Mouse (Mus musculus): ENCODE results near the gene Gm20388. TPM values are rescaled to one million over a fixed set of nuclear protein-coding genes. Genes with fewer than 3 reads are reported as not detected.

Gm20388 gene
- polyA plus RNA-seq, 1 experiment from 2014 or later, result not detected

DNA sequence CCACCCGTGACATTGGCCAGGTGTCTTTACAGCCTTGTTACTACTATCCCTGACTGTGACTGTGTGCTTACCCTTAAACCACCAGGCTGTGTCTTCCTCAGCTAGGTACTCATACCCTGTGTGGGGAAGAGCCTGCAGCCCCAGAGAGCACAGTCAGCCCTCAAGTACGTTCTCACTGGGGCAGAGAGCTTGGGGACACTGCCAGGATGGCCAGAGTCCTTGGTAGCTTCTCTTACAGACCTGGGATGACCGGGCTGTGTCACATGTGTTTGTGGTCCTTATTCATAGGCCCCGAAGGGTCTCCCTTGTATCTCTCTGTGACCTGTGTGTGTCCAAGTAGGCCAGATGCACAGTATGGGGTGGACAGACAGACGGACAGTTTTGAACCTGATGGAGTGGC lies 350.0 kb downstream of the Gm20388 start:
- no peak for ATAC-seq (ENCODE audit: insufficient number of reproducible peaks, insufficient read depth, low FRiP score, low TSS enrichment)
- Histone ChIP-seq H3K4me3 (no peak overlapping the region), H3K9me3 (no peaks in the 10 kb centered on the region), H3K4me2 (replicated peaks) (peak overlapping the region; percentile 22; the same call in 1 of the 2 replicates), H3K27me3 (no peaks in the 10 kb centered on the region), H3K4me1 (peaks cover 79% of the 10 kb centered on the region), H3K27ac (peak overlapping the region; percentile 70), H3K9ac (no peak overlapping the region), H3K36me3 (no peaks in the 10 kb centered on the region)
- 74% methylated on average over 5 of the region's 5 CpGs for WGBS

DNA sequence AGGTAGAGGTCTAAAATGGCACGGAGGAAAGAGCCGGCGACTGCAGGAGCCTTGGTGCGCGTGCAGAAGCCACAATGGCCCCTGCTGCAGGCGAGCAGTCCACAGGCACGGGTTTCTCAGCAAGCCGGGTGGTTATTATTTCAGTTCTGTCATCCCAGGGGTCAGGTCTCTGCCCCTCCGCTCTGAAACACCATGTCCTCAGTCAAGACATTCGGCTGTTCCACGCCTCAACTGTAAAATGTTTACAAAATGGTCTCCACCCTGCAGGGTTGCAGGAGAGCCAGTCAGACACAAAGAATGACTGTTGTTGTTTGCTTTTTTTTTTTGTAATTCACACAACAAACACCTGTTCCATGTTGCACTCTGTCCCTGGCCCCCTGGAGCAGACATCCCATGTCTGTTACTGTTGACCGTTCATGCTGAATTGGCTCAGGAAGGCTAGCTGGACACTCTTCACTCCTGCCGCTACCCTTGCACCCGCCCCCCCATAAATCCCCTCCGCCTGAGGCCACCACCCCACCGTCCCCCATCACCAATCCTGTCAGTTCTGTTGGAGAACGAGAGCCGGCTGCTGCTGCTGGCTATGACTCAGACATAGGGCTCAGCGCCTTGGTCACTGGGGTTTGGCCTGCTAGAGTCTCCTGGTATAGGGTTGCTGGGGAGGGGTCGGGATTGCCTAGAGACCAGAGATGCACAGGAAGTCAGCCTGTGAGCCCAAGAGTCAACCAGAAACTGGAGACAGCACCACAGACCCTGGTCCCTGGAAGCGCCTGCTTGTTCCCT lies 350.9 kb downstream of the Gm20388 start:
- no peak overlapping the region for H3K4me3 ChIP-seq
- H3K4me2 ChIP-seq (replicated peaks), result peak overlapping the region; percentile 22; the same call in 1 of the 2 replicates
- no peaks in the 10 kb centered on the region for H3K27me3 ChIP-seq
- ATAC-seq (ENCODE audit: insufficient number of reproducible peaks, insufficient read depth, low FRiP score, low TSS enrichment), result no peak
- no peak overlapping the region for H3K9ac ChIP-seq
- WGBS, result 25% methylated on average over 21 of the region's 21 CpGs
- no peaks in the 10 kb centered on the region for H3K9me3 ChIP-seq
- no peaks in the 10 kb centered on the region for H3K36me3 ChIP-seq
- H3K4me1 ChIP-seq, result peaks cover 79% of the 10 kb centered on the region
- peak overlapping the region; percentile 70 for H3K27ac ChIP-seq

DNA sequence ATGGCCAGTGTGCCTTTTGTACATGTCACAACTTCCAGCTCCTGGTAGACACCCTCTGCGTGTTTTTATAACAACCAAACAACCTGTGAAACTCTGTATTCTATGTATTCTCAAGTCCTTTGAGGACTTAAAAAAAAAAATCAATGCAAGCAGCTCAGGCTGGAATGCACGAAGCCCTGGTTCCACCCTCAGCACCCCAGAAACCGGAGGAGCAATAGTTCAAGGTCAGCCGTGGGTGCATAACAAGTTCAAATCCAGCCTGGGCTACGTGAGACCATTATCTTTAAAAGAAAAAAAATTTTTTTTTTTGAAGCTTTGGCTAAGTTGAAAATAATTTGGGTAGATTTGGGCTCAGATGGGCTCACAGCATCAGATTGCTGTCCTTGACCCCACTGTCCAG lies 353.2 kb downstream of the Gm20388 start:
- H3K27me3 ChIP-seq, result no peaks in the 10 kb centered on the region
- H3K27ac ChIP-seq, result peak overlapping the region; percentile 99
- H3K36me3 ChIP-seq, result no peaks in the 10 kb centered on the region
- ATAC-seq (ENCODE audit: insufficient number of reproducible peaks, insufficient read depth, low FRiP score, low TSS enrichment), result no peak
- no peak overlapping the region for H3K4me3 ChIP-seq
- 78% methylated on average over 5 of the region's 5 CpGs for WGBS
- H3K4me2 ChIP-seq (replicated peaks), result no peak overlapping the region
- H3K9me3 ChIP-seq, result no peaks in the 10 kb centered on the region
- H3K9ac ChIP-seq, result no peak overlapping the region
- peaks cover 91% of the 10 kb centered on the region for H3K4me1 ChIP-seq

DNA sequence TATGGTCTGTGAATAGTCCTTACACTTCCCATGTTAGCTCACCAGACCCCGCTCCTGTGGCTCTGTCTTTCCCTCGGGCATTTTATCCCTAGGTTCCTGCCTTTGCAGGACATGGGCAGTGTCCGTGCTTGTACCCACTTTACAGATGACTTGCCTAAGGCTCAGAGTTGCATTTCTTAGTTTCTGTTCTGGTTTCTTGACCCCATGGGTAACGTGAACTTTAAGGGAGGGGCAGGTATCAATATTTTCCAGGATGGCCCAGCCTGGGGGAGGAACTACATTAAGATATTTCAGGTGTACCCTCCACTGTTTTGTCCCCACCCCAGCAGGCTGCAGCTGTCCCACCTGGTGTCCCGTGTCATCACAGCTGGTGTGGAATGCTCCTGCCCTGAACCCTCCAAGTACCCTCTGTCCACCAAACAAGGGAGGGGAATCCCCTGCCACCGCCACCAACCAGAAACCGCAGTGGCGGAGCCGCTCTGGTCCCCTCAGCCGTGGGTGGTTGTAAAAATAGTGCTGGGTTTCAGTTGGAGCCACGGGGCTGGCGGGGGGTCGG lies 353.8 kb downstream of the Gm20388 start:
- Histone ChIP-seq H3K9me3 (no peaks in the 10 kb centered on the region), H3K27me3 (no peaks in the 10 kb centered on the region), H3K36me3 (no peaks in the 10 kb centered on the region), H3K27ac (peak overlapping the region; percentile 99), H3K9ac (no peak overlapping the region), H3K4me1 (peaks cover 91% of the 10 kb centered on the region), H3K4me3 (no peak overlapping the region), H3K4me2 (replicated peaks) (peak overlapping the region; percentile 33)
- WGBS, result 21% methylated on average over 13 of the region's 13 CpGs
- no peak; the same call in 1 of the 2 replicates for ATAC-seq (ENCODE audit: insufficient number of reproducible peaks, insufficient read depth, low FRiP score, low TSS enrichment)

DNA sequence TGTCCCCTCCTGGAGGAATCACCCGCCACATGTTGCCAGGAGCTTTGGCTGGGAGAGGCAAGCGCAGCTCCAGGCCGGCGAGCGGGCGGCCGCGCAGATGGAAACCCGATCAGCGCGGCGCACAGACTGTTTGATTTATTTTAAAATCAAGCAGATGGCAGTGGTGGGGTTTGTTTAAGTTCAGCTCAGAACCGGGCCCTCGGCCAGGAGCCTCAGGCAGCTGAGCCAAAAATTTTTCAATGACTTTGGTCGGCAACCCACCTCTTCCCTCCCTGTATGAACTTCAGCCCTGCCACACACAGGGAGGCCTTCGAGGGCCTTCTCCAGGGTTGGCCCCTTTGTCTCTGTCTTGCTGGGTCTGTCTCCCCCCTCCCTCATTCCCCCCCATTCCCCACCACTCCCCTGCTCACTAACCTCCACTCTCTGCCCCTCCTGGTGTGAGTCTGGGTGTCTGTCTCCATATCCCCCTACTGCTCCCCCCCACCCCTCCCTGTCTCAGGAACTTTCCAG lies 354.4 kb downstream of the Gm20388 start:
- Histone ChIP-seq H3K4me3 (no peak overlapping the region), H3K9me3 (no peaks in the 10 kb centered on the region), H3K9ac (no peak overlapping the region), H3K27ac (peak overlapping the region; percentile 99), H3K27me3 (no peaks in the 10 kb centered on the region), H3K36me3 (no peaks in the 10 kb centered on the region), H3K4me2 (replicated peaks) (peak overlapping the region; percentile 33), H3K4me1 (peaks cover 91% of the 10 kb centered on the region)
- WGBS, result under 1% methylated on average over 16 of the region's 16 CpGs
- ATAC-seq (ENCODE audit: insufficient number of reproducible peaks, insufficient read depth, low FRiP score, low TSS enrichment), result peak; percentile 81

DNA sequence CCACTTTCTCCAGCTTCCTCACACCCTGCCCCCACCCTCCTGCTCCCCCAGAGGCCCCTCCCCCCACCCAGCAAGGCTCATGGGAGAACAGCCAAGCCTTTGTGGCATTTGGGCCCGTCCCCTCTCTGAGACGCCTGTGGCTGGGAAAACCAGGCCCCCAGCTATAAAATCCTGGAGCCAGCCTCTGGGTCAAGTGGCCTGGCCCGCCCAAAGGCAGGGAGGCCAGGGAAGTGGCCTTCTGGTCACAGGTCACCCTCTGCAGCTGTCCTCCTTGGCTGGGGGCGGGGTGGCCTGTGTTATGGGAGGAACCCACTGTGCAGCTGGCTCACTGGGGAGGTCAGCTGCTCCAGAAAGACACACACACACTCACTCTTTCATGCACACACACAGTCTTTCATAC lies 354.8 kb downstream of the Gm20388 start:
- H3K4me3 ChIP-seq, result no peak overlapping the region
- peak overlapping the region; percentile 29; the same call in 1 of the 2 replicates for H3K9ac ChIP-seq
- no peaks in the 10 kb centered on the region for H3K9me3 ChIP-seq
- peak; percentile 3; the same call in 1 of the 2 replicates for ATAC-seq (ENCODE audit: insufficient number of reproducible peaks, insufficient read depth, low FRiP score, low TSS enrichment)
- no peaks in the 10 kb centered on the region for H3K27me3 ChIP-seq
- H3K4me2 ChIP-seq (replicated peaks), result peak overlapping the region; percentile 33
- H3K4me1 ChIP-seq, result peaks cover 91% of the 10 kb centered on the region
- no peaks in the 10 kb centered on the region for H3K36me3 ChIP-seq
- peak overlapping the region; percentile 99 for H3K27ac ChIP-seq
- WGBS, result 3% methylated on average over 4 of the region's 4 CpGs

DNA sequence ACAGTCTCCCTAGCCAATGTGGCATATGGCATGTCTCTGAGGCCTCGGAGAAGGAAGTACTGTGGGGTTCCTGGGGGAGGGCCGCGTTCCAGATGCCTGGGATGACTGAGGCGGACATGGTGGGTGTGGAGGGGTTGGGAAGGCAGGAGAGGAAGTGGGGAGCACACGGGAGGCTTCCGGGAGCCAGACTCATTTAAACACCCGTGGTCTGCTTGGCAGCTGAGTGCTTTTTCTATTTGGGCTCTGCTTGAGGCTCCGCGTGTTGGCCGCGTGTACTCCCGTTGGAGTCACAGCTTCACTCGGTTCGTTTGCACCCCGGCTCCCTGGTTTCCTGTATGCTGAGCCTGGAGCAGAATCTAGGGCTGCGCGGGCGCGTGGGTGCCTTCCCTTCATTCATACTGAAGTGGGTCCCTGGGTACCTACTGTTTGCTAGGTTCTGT lies 357.9 kb downstream of the Gm20388 start:
- Histone ChIP-seq H3K27me3 (no peaks in the 10 kb centered on the region), H3K27ac (peak overlapping the region; percentile 74), H3K4me3 (no peak overlapping the region), H3K4me2 (replicated peaks) (no peak overlapping the region), H3K4me1 (peaks cover 81% of the 10 kb centered on the region), H3K9ac (no peak overlapping the region), H3K36me3 (no peaks in the 10 kb centered on the region), H3K9me3 (no peaks in the 10 kb centered on the region)
- 56% methylated on average over 19 of the region's 19 CpGs for WGBS
- no peak for ATAC-seq (ENCODE audit: insufficient number of reproducible peaks, insufficient read depth, low FRiP score, low TSS enrichment)

DNA sequence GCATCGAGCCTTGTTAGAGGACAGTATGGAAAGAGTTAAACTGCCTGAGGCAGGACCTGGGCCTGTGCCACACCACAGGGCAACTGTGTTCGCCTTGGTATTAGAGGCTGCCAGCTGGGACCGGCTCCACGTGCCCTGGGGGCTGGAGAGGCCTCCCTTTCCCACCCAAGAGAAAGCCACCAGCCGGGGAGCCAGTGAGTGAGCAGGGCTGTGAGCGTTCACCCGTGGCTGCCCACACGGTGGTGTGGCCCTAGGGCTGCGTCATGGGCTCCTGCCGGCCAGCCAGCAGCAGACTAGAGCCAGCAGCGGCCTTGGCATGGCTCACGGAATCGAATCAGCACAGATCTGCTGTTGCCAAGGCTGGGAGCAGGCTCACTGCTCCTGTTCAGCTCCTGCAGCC lies 359.8 kb downstream of the Gm20388 start:
- Histone ChIP-seq H3K4me3 (no peak overlapping the region), H3K36me3 (no peaks in the 10 kb centered on the region), H3K4me1 (peaks cover 84% of the 10 kb centered on the region), H3K4me2 (replicated peaks) (no peak overlapping the region), H3K27me3 (no peaks in the 10 kb centered on the region), H3K27ac (no peak overlapping the region), H3K9ac (no peak overlapping the region), H3K9me3 (no peaks in the 10 kb centered on the region)
- ATAC-seq (ENCODE audit: insufficient number of reproducible peaks, insufficient read depth, low FRiP score, low TSS enrichment), result no peak
- 73% methylated on average over 13 of the region's 13 CpGs for WGBS

DNA sequence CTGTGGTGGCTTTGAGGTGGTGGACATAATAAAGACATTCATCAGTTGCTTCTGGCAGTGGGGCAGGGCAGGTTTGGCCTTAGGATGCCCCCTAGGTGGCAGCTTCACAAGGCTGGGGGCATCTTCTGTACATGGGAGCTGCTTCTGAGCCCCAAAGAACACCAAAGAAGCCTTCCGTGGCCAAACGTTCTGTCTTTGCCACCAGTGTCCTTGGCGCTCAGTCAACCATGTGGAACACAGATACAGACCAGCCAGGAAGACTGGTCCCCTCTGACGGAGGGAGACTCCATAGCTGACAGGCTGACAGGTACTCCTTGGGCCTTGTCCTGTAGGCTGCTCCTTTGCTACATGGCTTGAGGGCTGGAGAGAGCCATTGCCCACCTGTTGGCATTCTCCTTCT lies 362.8 kb downstream of the Gm20388 start:
- Histone ChIP-seq H3K4me3 (no peak overlapping the region), H3K4me1 (peaks cover 84% of the 10 kb centered on the region), H3K9ac (no peak overlapping the region), H3K36me3 (no peaks in the 10 kb centered on the region), H3K27me3 (no peaks in the 10 kb centered on the region), H3K27ac (no peak overlapping the region), H3K9me3 (no peaks in the 10 kb centered on the region), H3K4me2 (replicated peaks) (no peak overlapping the region)
- 89% methylated on average over 4 of the region's 4 CpGs for WGBS
- no peak for ATAC-seq (ENCODE audit: insufficient number of reproducible peaks, insufficient read depth, low FRiP score, low TSS enrichment)

DNA sequence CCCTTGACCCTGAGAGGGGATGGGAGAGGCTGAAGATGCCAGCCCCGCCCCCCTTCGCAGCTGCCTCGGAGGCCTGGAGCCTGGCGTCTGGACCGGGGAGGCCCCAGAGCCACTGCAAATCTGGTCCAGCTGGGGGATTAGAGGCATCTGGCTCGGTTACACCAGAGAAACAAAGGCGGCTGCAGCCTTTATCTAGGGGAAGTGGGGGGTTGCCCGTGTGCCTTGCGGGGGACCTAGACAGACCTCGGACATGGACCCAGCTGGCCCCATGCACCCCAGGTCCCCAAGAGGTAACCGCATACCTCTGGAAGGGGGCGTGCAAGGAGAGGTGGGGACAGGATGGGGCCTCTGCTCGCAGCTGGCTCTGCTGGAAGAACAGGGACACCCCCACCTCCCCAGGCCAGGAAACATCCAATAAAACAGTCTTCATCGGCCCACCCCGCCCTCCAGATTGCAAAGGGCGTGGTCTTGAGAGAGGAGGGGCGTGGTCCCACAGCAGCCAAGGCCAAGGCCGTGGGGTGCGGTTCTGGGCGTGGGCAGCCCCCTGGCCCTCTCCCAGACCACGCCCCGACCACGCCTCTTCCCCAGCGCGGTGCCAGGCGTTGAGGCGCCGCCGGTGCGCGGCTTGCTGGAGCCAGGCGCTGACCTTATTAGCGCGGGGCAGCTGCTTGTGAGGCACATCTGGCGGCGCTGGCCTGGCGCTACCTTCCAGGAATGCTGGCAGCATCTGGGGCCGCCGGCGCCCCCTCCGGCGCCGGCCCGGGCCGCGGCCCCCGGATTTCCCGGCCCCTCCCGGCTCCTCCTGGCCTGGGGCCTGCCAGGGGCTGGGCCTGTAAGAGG lies 365.6 kb downstream of the Gm20388 start:
- peaks cover 77% of the 10 kb centered on the region for H3K4me1 ChIP-seq
- H3K4me3 ChIP-seq, result peak overlapping the region; percentile 32
- H3K9ac ChIP-seq, result peak overlapping the region; percentile 50
- ATAC-seq (ENCODE audit: insufficient number of reproducible peaks, insufficient read depth, low FRiP score, low TSS enrichment), result peak; percentile 79
- H3K9me3 ChIP-seq, result no peaks in the 10 kb centered on the region
- WGBS, result 1% methylated on average over 49 of the region's 49 CpGs
- H3K4me2 ChIP-seq (replicated peaks), result peak overlapping the region; percentile 65
- 0 out of 2 replicates have a peak, but pooled peaks cover 3% of the 10 kb centered on the region for H3K27me3 ChIP-seq
- no peaks in the 10 kb centered on the region for H3K36me3 ChIP-seq
- peak overlapping the region; percentile 94 for H3K27ac ChIP-seq

DNA sequence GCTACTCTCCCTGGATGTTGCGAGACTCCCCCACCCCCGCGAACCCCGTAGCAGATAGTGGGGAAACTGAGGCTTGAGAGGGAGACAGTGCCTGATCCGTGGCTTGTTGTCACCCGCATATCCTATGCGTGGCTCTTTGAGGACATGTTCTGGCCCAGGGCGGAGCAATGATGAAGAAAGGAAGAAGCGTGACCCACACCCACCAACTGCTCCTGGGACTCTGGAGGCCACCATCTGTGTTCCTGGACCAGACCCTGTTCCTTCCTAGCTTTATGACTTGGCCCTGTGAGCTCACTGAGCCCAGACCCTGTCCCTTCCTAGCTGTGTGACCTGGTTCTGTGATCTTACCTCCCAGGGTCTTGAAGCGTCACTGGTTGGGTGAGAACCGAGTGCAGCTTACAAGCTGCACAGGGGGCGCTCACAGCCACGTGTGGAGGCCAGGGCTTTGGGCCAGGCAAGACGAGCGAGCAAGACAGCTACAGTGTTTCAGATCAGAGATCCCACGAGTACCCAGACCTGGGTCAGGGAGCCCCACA lies 366.3 kb downstream of the Gm20388 start:
- Histone ChIP-seq H3K27me3 (0 out of 2 replicates have a peak, but pooled peaks cover 3% of the 10 kb centered on the region), H3K4me1 (peaks cover 84% of the 10 kb centered on the region), H3K4me3 (peak overlapping the region; percentile 32), H3K36me3 (no peaks in the 10 kb centered on the region), H3K9me3 (no peaks in the 10 kb centered on the region), H3K9ac (peak overlapping the region; percentile 50), H3K4me2 (replicated peaks) (peak overlapping the region; percentile 65), H3K27ac (peak overlapping the region; percentile 94)
- WGBS, result 5% methylated on average over 16 of the region's 16 CpGs
- no peak for ATAC-seq (ENCODE audit: insufficient number of reproducible peaks, insufficient read depth, low FRiP score, low TSS enrichment)
